In genomic region chr3:153208186-153208585, GRCm38 (mm10) we compare ENCODE assay signal across 21 mouse cellular contexts.
DNase-seq lines count a peak whose midpoint lies in the region; ATAC-seq and TF ChIP-seq lines count a peak whose summit lies in the region.
"Had no signal": no experiment of that assay in that cellular context is flagged by ENCODE, and none has a peak within 500 bp of the region (broad histone marks: within the 10 kb centered on the region; RNA-seq: fewer than 3 reads in every experiment).

No protein-coding gene starts in this region.

- H3K4me1 ChIP-seq in heart, adult 2 months (ENCODE audit: control insufficient read depth, insufficient read depth, low read length) = no peaks in the 10 kb centered on the region
- no peaks in the 10 kb centered on the region for H3K4me1 ChIP-seq in MEL (ENCODE audit: control insufficient read depth in 1 of 2, insufficient read depth in 2 of 2, low read length in 2 of 2)
- no peaks in the 10 kb centered on the region for H3K4me1 ChIP-seq in intestine, embryonic 15.5 days (replicated peaks)
- H3K4me1 ChIP-seq: embryonic facial prominence, embryonic 10.5 days; embryonic facial prominence, embryonic 12.5 days; forebrain, embryonic 10.5 days; forebrain, embryonic 12.5 days had no signal

- 0 out of 2 replicates have a peak, but pooled peaks have one; percentile 52 for ATAC-seq in erythroid progenitor cell, adult 5-6 weeks (replicated peaks; ENCODE audit: low FRiP score, poor library complexity, severe bottlenecking)
- no peak for ATAC-seq in intestine, embryonic 15.5 days
- ATAC-seq: activated CD4-positive, CD25-positive, alpha-beta regulatory T cell, adult 4 months; forebrain, embryonic 14.5 days; forebrain, embryonic 16.5 days; Patski had no signal

- no peak for TF ChIP-seq CTCF in heart, adult 2 months (IDR thresholded peaks at IDR 0.05)
- no peak for TF ChIP-seq CTCF in MEL (IDR thresholded peaks at IDR 0.05 in 2 of 3, conservative IDR thresholded peaks at IDR 0.05 in 1 of 3; ENCODE audit: control insufficient read depth in 1 of 3, insufficient read depth in 1 of 3, low read depth in 2 of 3, low read length in 3 of 3, poor library complexity in 1 of 3, severe bottlenecking in 1 of 3)

- no peaks in the 10 kb centered on the region for H3K27me3 ChIP-seq in heart, adult 2 months (ENCODE audit: control insufficient read depth, insufficient read depth, low read length)
- H3K27me3 ChIP-seq in MEL (ENCODE audit: control insufficient read depth in 1 of 2, insufficient read depth in 2 of 2, low read length in 2 of 2) = no peaks in the 10 kb centered on the region
- no peaks in the 10 kb centered on the region for H3K27me3 ChIP-seq in intestine, embryonic 15.5 days (replicated peaks)
- H3K27me3 ChIP-seq: embryonic facial prominence, embryonic 12.5 days; forebrain, embryonic 12.5 days; Patski had no signal

- no peaks in the 10 kb centered on the region for H3K36me3 ChIP-seq in heart, adult 2 months (ENCODE audit: control insufficient read depth, insufficient read depth, low read length)
- H3K36me3 ChIP-seq in MEL (ENCODE audit: control insufficient read depth in 1 of 2, insufficient read depth in 2 of 2, low read length in 2 of 2) = no peaks in the 10 kb centered on the region
- H3K36me3 ChIP-seq in intestine, embryonic 15.5 days = no peaks in the 10 kb centered on the region
- H3K36me3 ChIP-seq: embryonic facial prominence, embryonic 10.5 days; embryonic facial prominence, embryonic 12.5 days; forebrain, embryonic 10.5 days; forebrain, embryonic 12.5 days had no signal

- H3K9ac ChIP-seq in heart, adult 2 months (ENCODE audit: low read depth, low read length) = no peak overlapping the region
- H3K9ac ChIP-seq in MEL (ENCODE audit: control insufficient read depth, low read depth, low read length, poor library complexity, severe bottlenecking) = no peak overlapping the region
- no peak overlapping the region for H3K9ac ChIP-seq in intestine, embryonic 15.5 days
- H3K9ac ChIP-seq: embryonic facial prominence, embryonic 12.5 days; forebrain, embryonic 12.5 days had no signal

- no peak overlapping the region for H3K4me2 ChIP-seq in intestine, embryonic 15.5 days (replicated peaks)
- H3K4me2 ChIP-seq: embryonic facial prominence, embryonic 12.5 days; forebrain, embryonic 12.5 days had no signal

- no peak for TF ChIP-seq POLR2A in heart, adult 2 months (IDR thresholded peaks at IDR 0.05; ENCODE audit: insufficient read depth, low read depth, low read length)
- TF ChIP-seq POLR2A in MEL (IDR thresholded peaks at IDR 0.05; ENCODE audit: control insufficient read depth in 1 of 2, insufficient read depth in 1 of 2, low read depth in 1 of 2, low read length in 2 of 2, poor library complexity in 1 of 2) = no peak

- H3K9me3 ChIP-seq in MEL (replicated peaks; ENCODE audit: insufficient read depth, low read length) = no peaks in the 10 kb centered on the region
- no peaks in the 10 kb centered on the region for H3K9me3 ChIP-seq in intestine, embryonic 15.5 days
- H3K9me3 ChIP-seq: embryonic facial prominence, embryonic 10.5 days; embryonic facial prominence, embryonic 12.5 days; forebrain, embryonic 10.5 days; forebrain, embryonic 12.5 days had no signal

- WGBS in heart, adult 2 months = 63% methylated on average over 2 of the region's 2 CpGs
- 75% methylated on average over 2 of the region's 2 CpGs for WGBS in intestine, embryonic 15.5 days

- DNase-seq in heart, adult 8-10 months (ENCODE audit: low spot score) = peak; percentile 1
- DNase-seq in heart, adult 2 months = no peak
- DNase-seq in MEL (ENCODE audit: low read depth, low spot score) = peak; percentile 4
- DNase-seq: adrenal gland, adult 8-10 months; adrenal gland, postnatal 14 days; adrenal gland, postnatal 36 days; cerebellum, adult 11-12 months; cerebellum, adult 2 months; cerebellum, adult 9-10 months; cerebellum, postnatal 10 days; cerebellum, postnatal 25 days had no signal

- no peak overlapping the region for H3K27ac ChIP-seq in heart, adult 2 months
- no peak overlapping the region for H3K27ac ChIP-seq in MEL (ENCODE audit: control insufficient read depth, low read depth, low read length)
- H3K27ac ChIP-seq in intestine, embryonic 15.5 days = no peak overlapping the region
- H3K27ac ChIP-seq: embryonic facial prominence, embryonic 10.5 days; embryonic facial prominence, embryonic 12.5 days; forebrain, embryonic 10.5 days; forebrain, embryonic 12.5 days had no signal

- no peaks in the 10 kb centered on the region for H3K79me2 ChIP-seq in heart, adult 2 months (replicated peaks; ENCODE audit: control insufficient read depth, insufficient read depth, low read length)
- no peaks in the 10 kb centered on the region for H3K79me2 ChIP-seq in MEL (ENCODE audit: control insufficient read depth, insufficient read depth, low read length, poor library complexity)

- H3K4me3 ChIP-seq in heart, adult 2 months = no peak overlapping the region
- no peak overlapping the region for H3K4me3 ChIP-seq in MEL (ENCODE audit: control insufficient read depth in 1 of 2, insufficient read depth in 1 of 2, low read depth in 2 of 2, low read length in 2 of 2)
- no peak overlapping the region for H3K4me3 ChIP-seq in intestine, embryonic 15.5 days (replicated peaks)
- H3K4me3 ChIP-seq: embryonic facial prominence, embryonic 10.5 days; embryonic facial prominence, embryonic 12.5 days; forebrain, embryonic 10.5 days; forebrain, embryonic 12.5 days had no signal

- intact Hi-C loops in heart, adult 2 months (cut with DNase I) = loop anchor here (5.0 kb wide), 1 partner anchor 39 kb away; no protein-coding TSS in a partner anchor

- no peak for TF ChIP-seq EP300 in heart, adult 2 months (IDR thresholded peaks at IDR 0.05; ENCODE audit: insufficient read depth, low read depth, low read length)
- no peak for TF ChIP-seq EP300 in MEL (IDR thresholded peaks at IDR 0.05; ENCODE audit: low read depth in 1 of 2, low read length in 2 of 2)

- no peak for TF ChIP-seq RAD21 in MEL (IDR thresholded peaks at IDR 0.05; ENCODE audit: low read depth, low read length)

TF ChIP-seq in MEL, 35 proteins besides CTCF, POLR2A, EP300 and RAD21:
- TF ChIP-seq KAT2A (conservative IDR thresholded peaks at IDR 0.05; ENCODE audit: low read depth, low read length) = no peak
- no peak for TF ChIP-seq ZMIZ1 (IDR thresholded peaks at IDR 0.05; ENCODE audit: low read depth, low read length)
- no peak for TF ChIP-seq USF1 (IDR thresholded peaks at IDR 0.05; ENCODE audit: low read depth, low read length)
- TF ChIP-seq CHD1 (IDR thresholded peaks at IDR 0.05; ENCODE audit: low read depth, low read length) = no peak
- no peak for TF ChIP-seq NRF1 (IDR thresholded peaks at IDR 0.05; ENCODE audit: insufficient read depth, low read depth, low read length, poor library complexity, severe bottlenecking)
- TF ChIP-seq MXI1 (IDR thresholded peaks at IDR 0.05; ENCODE audit: low read depth, low read length) = no peak
- no peak for TF ChIP-seq HCFC1 (IDR thresholded peaks at IDR 0.05; ENCODE audit: low read depth, low read length)
- no peak for TF ChIP-seq SMC3 (IDR thresholded peaks at IDR 0.05; ENCODE audit: low read depth, low read length)
- no peak for TF ChIP-seq GABPA (IDR thresholded peaks at IDR 0.05; ENCODE audit: low read depth, low read length)
- no peak for TF ChIP-seq ZC3H11A (IDR thresholded peaks at IDR 0.05; ENCODE audit: low read depth, low read length)
- no peak for TF ChIP-seq E2F4 (IDR thresholded peaks at IDR 0.05; ENCODE audit: borderline replicate concordance, low read depth, low read length)
- no peak for TF ChIP-seq MEF2A (IDR thresholded peaks at IDR 0.05; ENCODE audit: extremely low read depth, insufficient replicate concordance, low read depth, low read length, poor library complexity, severe bottlenecking)
- TF ChIP-seq MAFK (IDR thresholded peaks at IDR 0.05; ENCODE audit: borderline replicate concordance, low read depth, low read length) = no peak
- TF ChIP-seq TBP (IDR thresholded peaks at IDR 0.05; ENCODE audit: low read depth, low read length) = no peak
- TF ChIP-seq ELF1 (IDR thresholded peaks at IDR 0.05; ENCODE audit: low read depth, low read length) = no peak
- no peak for TF ChIP-seq SIN3A (IDR thresholded peaks at IDR 0.05; ENCODE audit: low read length)
- no peak for TF ChIP-seq ETS1 (IDR thresholded peaks at IDR 0.05; ENCODE audit: low read depth, low read length)

Comparison
In these comparisons a context has a peak if more than half of its experiments do, and no peak if none do; other contexts are left out.
1. DNase-seq: peak in heart, adult 8-10 months (single experiment) and MEL (single experiment); none in heart, adult 2 months (0 of 2).